Mouse (Mus musculus) small intestine, adult 2 months (tissue): ENCODE data around the gene Faf1.

Source experiments
- CTCF ChIP-seq: fragments of 200-500 bp; IDR thresholded peaks from 2 replicates; pipeline ENCODE4 v1.5.1; 2012; ENCODE audit warnings: low read depth, mild to moderate bottlenecking, control low read depth, inconsistent platforms, low read length, moderate library complexity, mixed read lengths; ENCODE audit not compliant: insufficient replicate concordance, insufficient read length; ENCODE audit errors: extremely low read depth
- POLR2A ChIP-seq: fragments of 200-500 bp; IDR thresholded peaks from 2 replicates; pipeline ENCODE4 v1.6.1; 2012; ENCODE audit warnings: low read depth, mild to moderate bottlenecking, control low read depth, inconsistent platforms, low read length, moderate library complexity

DNA sequence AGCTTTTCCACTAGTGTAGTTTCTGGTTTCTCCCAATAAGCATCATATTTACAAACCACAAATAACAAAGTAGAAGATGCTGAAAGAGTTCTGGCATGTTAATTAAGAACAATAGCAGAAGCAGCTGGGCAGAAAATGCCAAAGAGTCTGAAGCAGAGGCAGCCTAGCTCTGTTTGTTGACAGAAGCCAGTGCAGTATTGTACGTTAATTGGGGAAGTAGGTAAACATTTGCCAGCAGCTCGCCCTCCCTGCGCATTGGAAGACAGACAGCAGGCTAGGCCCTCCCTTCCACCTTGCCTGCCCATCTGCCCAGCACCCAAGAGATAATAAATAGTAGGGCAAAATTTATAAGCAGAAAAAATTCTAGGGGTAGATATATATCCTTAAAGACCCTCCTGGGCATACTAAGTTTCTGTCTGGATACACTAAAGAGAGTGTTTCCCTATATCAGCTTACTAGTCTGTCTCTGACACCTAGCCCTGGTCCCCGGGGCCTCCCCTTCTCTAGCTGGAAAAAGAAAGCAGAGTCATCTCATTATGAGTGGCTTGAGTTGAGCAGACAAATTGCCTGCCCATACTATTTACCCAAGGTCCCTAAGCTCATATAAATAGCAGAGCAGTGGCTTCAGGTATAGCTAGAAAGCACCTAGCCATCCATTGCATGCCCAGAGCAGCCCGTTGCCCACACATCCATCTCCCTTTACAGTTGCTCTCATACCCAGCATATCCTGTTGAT is 284.0 kb downstream of the Faf1 start:
- TF ChIP-seq CTCF (no peak), POLR2A (no peak)
